ENCODE assay signal across 8 mouse cellular contexts in genomic region chr9:105527219-105527618, GRCm38 (mm10). TPM values are rescaled to one million over a fixed set of nuclear protein-coding genes. Genes with fewer than 3 reads are reported as not detected.
DNase-seq lines count a peak whose midpoint lies in the region; ATAC-seq lines count a peak whose summit lies in the region.

TSS of gene Atp2c1 (minus strand) at chr9:105527319.

- no peak within 1 kb of the TSS for H3K4me2 ChIP-seq in kidney, embryonic 16.5 days (replicated peaks; ENCODE audit: low read depth, low read length)
- H3K4me2 ChIP-seq in intestine, embryonic 14.5 days (ENCODE audit: low read length), result no peak within 1 kb of the TSS

- no peaks in the 10 kb centered on the region for H3K9me3 ChIP-seq in kidney, embryonic 16.5 days (ENCODE audit: low read length)
- H3K9me3 ChIP-seq in intestine, embryonic 14.5 days (ENCODE audit: control insufficient read depth, low read length), result no peaks in the 10 kb centered on the region

- H3K27me3 ChIP-seq in kidney, embryonic 16.5 days (ENCODE audit: insufficient read depth, low read length), result no peaks in the 10 kb centered on the region
- H3K27me3 ChIP-seq in intestine, embryonic 14.5 days (replicated peaks; ENCODE audit: control insufficient read depth, insufficient read depth, low read length), result no peaks in the 10 kb centered on the region

- H3K4me3 ChIP-seq in kidney, embryonic 16.5 days (ENCODE audit: low read length), result no peak within 1 kb of the TSS
- H3K4me3 ChIP-seq in intestine, embryonic 14.5 days (ENCODE audit: low read depth, low read length), result no peak within 1 kb of the TSS

- WGBS in kidney, embryonic 16.5 days, result 94% methylated on average over 12 of the region's 12 CpGs
- 91% methylated on average over 12 of the region's 12 CpGs for WGBS in intestine, embryonic 14.5 days

- H3K4me1 ChIP-seq in kidney, embryonic 16.5 days (ENCODE audit: insufficient read depth, low read length), result no peaks in the 10 kb centered on the region
- 0 out of 2 replicates have a peak, but pooled peaks cover under 1% of the 10 kb centered on the region for H3K4me1 ChIP-seq in intestine, embryonic 14.5 days (replicated peaks; ENCODE audit: control insufficient read depth, insufficient read depth, low read length)

- no peak within 1 kb of the TSS for H3K27ac ChIP-seq in kidney, embryonic 16.5 days (ENCODE audit: low read length)
- H3K27ac ChIP-seq in intestine, embryonic 14.5 days (ENCODE audit: low read depth), result no peak within 1 kb of the TSS

- intact Hi-C loops in gastrocnemius, postnatal 36 days (cut with DNase I), result no loop called here

- no peaks in the 10 kb centered on the region for H3K36me3 ChIP-seq in kidney, embryonic 16.5 days (ENCODE audit: insufficient read depth, low read length)
- H3K36me3 ChIP-seq in intestine, embryonic 14.5 days (ENCODE audit: control insufficient read depth, insufficient read depth, low read length), result no peaks in the 10 kb centered on the region

- DNase-seq in kidney, postnatal 4 days, result no peak
- no peak for DNase-seq in adrenal gland, postnatal 4 days (ENCODE audit: low spot score in 2 of 2)
- no peak for DNase-seq in gastrocnemius, postnatal 36 days
- no peak for DNase-seq in intestine, embryonic 14.5 days (ENCODE audit: low spot score)
- DNase-seq in right cerebral cortex, postnatal 10 days (ENCODE audit: low spot score in 2 of 2), result no peak
- DNase-seq in right cerebral cortex, postnatal 25 days, result no peak

- no peak within 1 kb of the TSS for H3K9ac ChIP-seq in kidney, embryonic 16.5 days (replicated peaks; ENCODE audit: low read length)
- H3K9ac ChIP-seq in intestine, embryonic 14.5 days (ENCODE audit: low read length), result no peak within 1 kb of the TSS

- ATAC-seq in kidney, embryonic 16.5 days (ENCODE audit: low FRiP score, low TSS enrichment), result no peak
- ATAC-seq in intestine, embryonic 14.5 days (replicated peaks; ENCODE audit: low FRiP score, low TSS enrichment, low read depth), result no peak
- no peak for ATAC-seq in megakaryocyte progenitor cell, adult 5-6 weeks (replicated peaks; ENCODE audit: poor library complexity)

RNA-seq across cellular contexts. Expression of gene Atp2c1, which starts in this region (rescaled TPM):
- polyA plus RNA-seq in kidney, embryonic 16.5 days (2015; fragmentation: Nextera tagmentation; extraction: Ambion mirVana), result 75.6 and 76.3 TPM in 2 replicates
- total RNA-seq in adrenal gland, postnatal 4 days (2021), result 10 to 100 TPM; 55.2 to 68.1 TPM
- total RNA-seq in gastrocnemius, postnatal 36 days (2021), result 10 to 100 TPM; 34.2 to 35.3 TPM
- polyA plus RNA-seq in intestine, embryonic 14.5 days (2014; fragmentation: Nextera tagmentation; extraction: Ambion mirVana), result 63.7 and 66.4 TPM in 2 replicates
- total RNA-seq in megakaryocyte progenitor cell, adult 5-6 weeks (2015), result 19.6 and 28.0 TPM in 2 replicates
- total RNA-seq in megakaryocyte progenitor cell, adult 5-6 weeks (2017), result 63.9 and 67.1 TPM in 2 replicates
